Mouse (Mus musculus): ENCODE measurements around the gene Gtf2h5. TPM values are rescaled to one million over a fixed set of nuclear protein-coding genes. Genes with fewer than 3 reads are reported as not detected.
A peak's percentile ranks its signal among the peaks of the same experiment; 100 is the strongest.

The Gtf2h5 gene
- total RNA-seq (2021): 10 to 100 TPM; 90.9 to 96.9 TPM
- long read RNA-seq, experiment 1, transcript Gtf2h5-201 (3 exons, 2,245 nt): major isoform, 144 of 161 reads
- long read RNA-seq, experiment 1, partial matches to known transcripts: 2 of 161 reads
- long read RNA-seq, experiment 1, other reads (novel, unspliced or antisense): 12 of 161 reads
- long read RNA-seq, experiment 2, transcript Gtf2h5-201 (3 exons, 2,245 nt): major isoform, 99 of 113 reads
- long read RNA-seq, experiment 2, partial matches to known transcripts: 12 of 113 reads
- long read RNA-seq, experiment 2, other reads (novel, unspliced or antisense): 1 of 113 reads

DNA sequence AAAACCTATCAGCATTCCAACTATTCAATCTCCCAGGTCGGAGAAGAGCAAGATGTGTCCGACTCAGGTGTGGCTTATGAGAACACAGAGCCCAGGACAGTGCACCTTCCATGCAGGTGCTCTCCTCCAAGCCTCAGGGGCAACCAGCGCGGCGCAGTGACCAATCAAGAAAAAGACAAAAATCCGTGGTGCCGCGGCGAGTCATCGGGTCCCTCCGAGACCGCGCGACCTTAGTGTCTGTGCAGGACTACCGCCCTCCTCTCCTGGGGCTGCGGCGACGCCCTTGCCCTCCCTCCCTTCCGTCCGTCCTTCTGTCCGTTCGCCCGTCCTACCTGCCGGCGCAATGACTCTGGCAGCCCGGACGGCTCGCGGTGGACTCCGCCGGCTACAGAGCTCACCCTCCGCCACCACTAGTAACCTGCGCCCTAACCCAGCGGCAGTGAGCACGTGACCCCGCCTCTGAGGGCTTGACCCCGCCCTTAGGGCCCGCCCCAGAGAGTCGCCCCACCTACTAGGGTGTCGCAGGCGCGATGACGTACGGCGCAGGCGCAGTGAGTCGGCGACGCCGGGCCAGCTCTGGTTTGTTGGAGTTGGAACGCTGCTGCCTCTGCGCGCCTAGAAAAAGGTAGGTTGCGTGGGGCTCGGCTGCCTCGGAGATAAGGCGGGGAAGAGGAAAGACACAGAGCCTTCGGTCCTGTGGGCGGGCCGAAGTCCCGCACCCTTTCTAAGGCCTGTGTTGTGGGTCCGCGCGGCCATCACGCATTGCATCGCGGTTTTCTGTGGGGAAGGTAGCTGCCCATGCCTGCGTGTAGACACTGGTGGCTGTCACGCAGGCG, at the start of gene Gtf2h5, which contains the start of gene Serac1:
Gtf2h5 (plus strand) TSS at position 500 of the 836 bp plus-strand sequence.
Serac1 (minus strand) TSS at position 455 of the 836 bp plus-strand sequence.
- peak; percentile 99 for DNase-seq

GRCm38 (mm10) chr17:6035661-6036060, 43.9 kb upstream of the Gtf2h5 start:
- DNase-seq: no peak

DNA sequence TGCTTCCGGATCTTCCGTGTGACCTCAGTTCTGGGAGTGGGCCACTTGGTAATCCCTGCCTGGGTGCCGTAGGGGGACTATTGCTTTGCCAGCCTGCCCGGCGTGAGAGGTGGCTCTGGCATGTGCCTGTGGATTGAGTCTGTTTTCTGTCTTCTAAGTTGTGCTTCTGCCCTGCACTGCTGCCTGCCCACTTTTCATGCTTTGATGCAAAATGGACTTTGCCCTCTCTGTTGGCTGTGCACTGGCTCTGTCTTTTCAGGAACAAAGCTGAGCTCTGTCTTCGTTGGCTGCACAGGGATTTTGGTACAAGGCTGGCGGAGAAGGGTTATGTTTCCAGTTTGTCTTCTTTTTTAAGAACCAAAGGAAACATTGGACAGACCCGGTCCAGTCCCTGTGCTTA, 43.1 kb upstream of the Gtf2h5 start:
- DNase-seq: no peak

DNA sequence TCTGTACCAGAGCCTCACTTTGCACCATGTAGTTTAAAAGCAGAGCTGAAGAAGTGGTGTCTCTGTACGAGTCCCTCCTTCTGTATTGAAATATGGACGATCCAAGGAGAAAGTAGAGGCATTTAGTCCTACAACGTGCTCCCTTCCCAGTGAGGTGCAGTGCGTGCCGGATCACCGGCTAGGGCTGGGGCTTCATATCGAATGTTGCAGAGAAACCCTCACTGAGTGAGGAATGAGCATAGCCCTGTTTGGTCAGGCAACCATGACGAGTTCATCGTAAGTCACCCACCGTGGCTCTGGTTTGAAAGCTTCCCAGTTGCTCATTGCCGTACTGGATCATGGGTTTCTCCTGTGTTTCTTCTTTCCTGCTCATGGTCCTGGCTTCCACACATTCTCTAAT, 42.7 kb upstream of the Gtf2h5 start:
- no peak for DNase-seq

DNA sequence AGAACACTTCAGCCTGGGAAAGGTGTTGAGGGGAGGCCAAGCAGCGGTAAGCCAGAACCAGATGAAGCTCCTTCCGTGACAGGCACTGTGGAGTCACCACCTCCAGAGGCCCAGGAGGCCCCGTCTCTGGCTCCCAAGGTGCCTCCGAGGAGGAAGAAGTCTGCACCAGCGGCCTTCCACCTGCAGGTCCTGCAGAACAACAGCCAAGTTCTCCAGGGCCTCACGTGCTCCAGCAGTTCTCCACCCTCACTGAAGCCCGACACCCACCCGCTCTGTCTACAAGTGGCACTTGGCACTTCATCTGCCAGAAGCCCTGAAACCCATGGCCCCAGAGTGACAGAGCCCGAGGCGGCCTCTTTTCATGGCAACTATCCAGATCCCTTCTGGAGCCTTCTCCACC, 42.1 kb upstream of the Gtf2h5 start:
- DNase-seq: no peak

DNA sequence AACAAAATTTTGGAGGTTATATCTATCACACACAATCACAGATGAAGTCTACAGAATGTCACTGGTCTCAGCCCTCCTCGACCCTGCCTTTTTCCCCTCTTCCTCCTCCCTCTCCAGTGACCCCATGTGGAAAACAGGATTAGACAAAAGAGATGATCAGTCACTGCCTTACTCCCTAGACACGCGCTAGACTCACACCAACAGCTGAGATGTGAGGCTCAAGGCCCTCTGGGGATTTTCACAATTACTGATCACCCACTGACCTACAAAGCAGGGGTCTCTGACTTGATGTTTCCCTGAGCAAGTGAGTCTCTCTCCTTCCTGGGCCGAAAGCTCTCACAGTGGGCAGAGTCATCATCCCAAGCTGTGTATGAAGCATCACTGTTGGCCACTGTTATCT, 26.8 kb upstream of the Gtf2h5 start:
- DNase-seq: no peak

- peak; percentile 82 for DNase-seq
These were observed 24.6 kb upstream of the Gtf2h5 start for GRCm38 (mm10) chr17:6054934-6055355.

- DNase-seq: no peak
These were observed 16.8 kb upstream of the Gtf2h5 start for GRCm38 (mm10) chr17:6062793-6063192.

- no peak for DNase-seq
These were observed 16.1 kb upstream of the Gtf2h5 start for GRCm38 (mm10) chr17:6063532-6063931.

DNA sequence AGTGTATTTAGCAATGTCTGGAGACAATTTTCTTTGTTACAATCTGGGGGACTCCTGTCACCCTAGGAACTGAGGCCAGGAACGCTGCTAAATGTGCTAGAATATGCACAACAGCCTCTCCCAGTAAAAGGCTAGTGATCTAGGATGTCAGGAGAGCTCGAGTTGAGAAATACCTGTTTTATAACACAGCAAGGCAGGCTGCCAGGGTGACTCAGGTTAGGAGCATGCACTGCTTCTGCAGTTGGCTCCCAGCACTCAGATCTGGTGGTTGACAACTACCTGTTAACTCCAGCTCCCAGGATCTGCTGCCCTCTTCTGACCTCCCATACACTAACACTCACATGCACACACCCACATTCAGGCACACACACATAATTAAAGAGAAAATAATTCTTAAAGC, 13.6 kb upstream of the Gtf2h5 start:
- peak; percentile 77 for DNase-seq

- DNase-seq: no peak
These were observed 12.0 kb upstream of the Gtf2h5 start for GRCm38 (mm10) chr17:6067613-6068012.

DNA sequence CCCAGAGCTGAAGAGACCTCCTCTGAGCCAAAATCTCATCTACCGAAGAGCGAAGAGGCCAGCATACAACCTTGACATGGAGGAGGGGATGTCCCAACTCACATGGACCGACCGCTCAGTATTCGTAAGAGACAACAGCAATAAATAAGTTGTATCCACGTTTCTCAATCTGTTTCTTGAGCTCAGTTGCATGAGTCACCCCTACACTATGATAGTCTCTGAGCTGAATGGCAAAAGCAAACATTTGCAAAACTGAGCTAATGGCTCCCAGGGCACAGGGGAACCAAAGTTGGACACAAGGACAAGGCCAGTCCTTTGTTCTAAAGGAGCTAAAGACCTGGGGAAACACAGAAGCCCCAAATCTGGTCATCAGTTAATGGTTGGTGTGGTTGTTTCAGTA, 9.7 kb upstream of the Gtf2h5 start:
- DNase-seq: no peak

DNA sequence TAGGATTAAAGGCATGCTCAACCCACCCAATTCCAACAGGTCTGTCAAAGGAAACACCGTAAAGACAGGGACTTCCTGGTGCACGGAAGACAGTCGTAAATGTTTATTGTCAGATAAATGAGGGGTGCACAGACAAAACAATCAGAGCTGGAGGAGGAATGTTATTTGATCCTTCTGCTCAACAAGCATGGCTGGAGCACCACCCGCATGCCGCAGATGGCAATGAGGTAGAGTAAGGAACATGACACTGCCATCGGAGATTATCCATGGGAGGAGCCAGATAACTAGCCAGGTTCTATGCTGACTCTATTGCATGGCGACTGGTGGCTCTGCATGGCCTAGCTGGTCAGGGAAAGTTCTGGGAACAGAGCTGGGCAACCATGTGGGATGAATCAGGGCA, 6.2 kb upstream of the Gtf2h5 start:
- DNase-seq: no peak

DNA sequence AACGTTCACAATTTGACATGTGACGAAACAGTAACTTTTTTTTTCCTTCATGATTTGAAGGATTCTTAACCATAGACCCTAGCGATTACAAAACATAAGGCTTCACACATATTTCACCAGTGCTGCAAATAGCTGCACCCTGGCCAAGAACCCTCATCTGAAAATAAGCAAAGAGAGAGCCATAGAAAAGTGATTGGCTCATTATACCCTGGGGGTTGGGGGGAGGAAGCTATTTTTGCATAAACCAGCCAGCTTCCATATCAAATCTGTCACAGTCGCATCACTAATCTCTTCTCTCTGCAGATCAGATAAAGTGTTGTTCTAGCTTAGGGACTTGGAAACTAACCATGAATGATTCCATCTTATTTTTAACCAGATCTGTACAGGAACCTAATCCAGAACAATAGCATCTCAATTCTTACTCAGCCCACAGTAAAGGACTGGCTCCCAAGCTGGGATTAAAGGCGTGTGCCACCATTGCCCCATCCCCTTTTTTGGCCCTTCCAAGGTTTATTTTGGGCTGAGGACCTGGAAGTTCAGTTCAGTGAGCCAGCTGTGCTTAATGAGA, 3.8 kb downstream of the Gtf2h5 start:
- no peak for DNase-seq

DNA sequence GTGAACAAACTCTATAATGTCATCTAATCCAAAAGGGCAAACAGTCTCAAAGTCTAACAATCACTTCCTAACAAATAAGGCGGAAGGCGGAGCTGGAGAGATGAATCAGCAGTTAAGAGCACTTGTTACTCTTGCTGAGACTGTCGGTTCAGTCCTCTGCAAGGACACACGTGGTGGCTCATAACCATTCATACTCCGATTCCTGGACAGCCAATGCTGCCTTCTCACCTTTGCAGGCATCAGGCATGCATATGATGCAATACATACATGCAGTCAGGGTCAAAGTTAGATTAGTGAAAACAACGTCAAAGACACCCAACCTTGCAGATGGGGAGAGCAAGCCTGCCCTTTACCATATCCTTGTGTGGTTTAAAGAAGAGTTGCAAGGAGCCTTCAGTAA, 12.0 kb downstream of the Gtf2h5 start:
- no peak for DNase-seq

- no peak for DNase-seq
These were observed 16.0 kb downstream of the Gtf2h5 start for GRCm38 (mm10) chr17:6095579-6095978.

- peak; percentile 67 for DNase-seq
These were observed 18.3 kb downstream of the Gtf2h5 start for GRCm38 (mm10) chr17:6097884-6098283.

- no peak for DNase-seq
These were observed 22.7 kb downstream of the Gtf2h5 start for GRCm38 (mm10) chr17:6102287-6102686.

- no peak for DNase-seq
These were observed 24.0 kb downstream of the Gtf2h5 start for GRCm38 (mm10) chr17:6103566-6103965.

- peak; percentile 90 for DNase-seq
These were observed 26.9 kb downstream of the Gtf2h5 start, which contains the start of gene Tulp4 for GRCm38 (mm10) chr17:6106361-6107014. Tulp4 (plus strand) TSS chr17:6106437.

DNA sequence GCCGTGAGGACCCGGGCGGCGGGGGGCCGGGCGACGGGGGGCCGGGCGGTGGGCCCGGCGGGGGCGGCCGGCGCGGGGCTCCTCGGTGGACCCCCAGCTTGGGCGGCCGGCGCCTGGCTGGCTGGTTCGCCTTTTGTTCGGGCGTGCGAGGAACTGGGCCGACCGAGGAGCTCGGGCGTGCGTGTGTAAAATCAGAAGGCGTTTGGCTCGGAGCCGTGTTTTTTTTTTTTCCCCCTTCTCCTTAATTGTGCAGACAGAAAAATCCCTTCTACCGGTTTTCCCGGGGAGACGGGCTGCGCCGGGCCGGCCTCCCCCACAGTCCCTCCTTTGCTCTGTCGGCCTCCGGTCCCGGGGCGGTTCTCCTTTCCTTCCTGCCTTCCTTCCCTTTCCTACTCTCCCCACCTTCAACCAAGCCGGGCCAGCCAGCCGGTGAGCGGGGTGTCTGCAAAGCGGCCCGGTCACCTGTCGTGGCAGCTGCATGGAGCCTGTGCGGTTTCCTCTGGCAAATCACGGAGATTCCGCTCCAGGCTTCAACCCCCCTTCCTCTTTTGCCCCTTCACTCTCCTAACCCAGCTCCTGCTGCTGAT, 27.5 kb downstream of the Gtf2h5 start:
- peak; percentile 65 for DNase-seq

- no peak for DNase-seq
These were observed 28.6 kb downstream of the Gtf2h5 start for GRCm38 (mm10) chr17:6108175-6108574.
